Mouse (Mus musculus) stomach, postnatal 0 days (tissue): ENCODE results near the gene Evc. TPM values are rescaled to one million over a fixed set of nuclear protein-coding genes. Genes with fewer than 3 reads are reported as not detected.
A peak's percentile ranks its signal among the peaks of the same experiment; 100 is the strongest.

ENCODE experiments used
- ATAC-seq: fragments of 200-750 bp; cut with Nextera tagmentation; 2 replicates; pipeline ENCODE4 v1.8.0; 2017; ENCODE audit not compliant: low FRiP score, low TSS enrichment
- DNase-seq: peaks from one replicate; pipeline ENCODE4 v3.0.0-alpha.2; 2016; ENCODE audit warnings: low spot score
- H3K27ac ChIP-seq: fragments of 300-500 bp; sonication (generic); replicated peaks from 2 replicates; pipeline ENCODE4 v1.5.1; 2014; ENCODE audit warnings: mild to moderate bottlenecking, control low read depth
- H3K27me3 ChIP-seq: fragments of 300-500 bp; sonication (generic); 2 replicates; pipeline ENCODE4 v1.6.1; 2014; ENCODE audit warnings: low read length; ENCODE audit not compliant: control insufficient read depth, insufficient read depth
- H3K36me3 ChIP-seq: fragments of 300-500 bp; sonication (generic); 2 replicates; pipeline ENCODE4 v1.6.1; 2014; ENCODE audit warnings: low read length, mixed read lengths; ENCODE audit not compliant: control insufficient read depth, insufficient read depth
- H3K4me1 ChIP-seq: fragments of 300-500 bp; sonication (generic); replicated peaks from 2 replicates; pipeline ENCODE4 v1.6.1; 2014; ENCODE audit warnings: antibody characterized with exemption; ENCODE audit not compliant: control insufficient read depth, insufficient read depth
- H3K4me2 ChIP-seq: fragments of 300-500 bp; sonication (generic); replicated peaks from 2 replicates; pipeline ENCODE4 v1.6.1; 2014; ENCODE audit warnings: low read depth, mild to moderate bottlenecking, control low read depth, moderate library complexity
- H3K4me3 ChIP-seq: fragments of 300-500 bp; sonication (generic); 2 replicates; pipeline ENCODE4 v1.5.1; 2014; ENCODE audit warnings: low read depth, low read length, control low read depth
- H3K9ac ChIP-seq: fragments of 300-500 bp; sonication (generic); 2 replicates; pipeline ENCODE4 v1.6.1; 2014; ENCODE audit warnings: mild to moderate bottlenecking, low read length, control low read depth, mixed read lengths
- H3K9me3 ChIP-seq: fragments of 300-500 bp; sonication (generic); 2 replicates; pipeline ENCODE4 v1.6.1; 2016; ENCODE audit warnings: low read length; ENCODE audit not compliant: control insufficient read depth
- CTCF ChIP-seq: IDR thresholded peaks from 2 replicates; pipeline ENCODE4 v1.5.1; 2016; ENCODE audit warnings: antibody characterized with exemption, low read depth, mild to moderate bottlenecking, moderate library complexity
- EP300 ChIP-seq: optimal IDR thresholded peaks from 2 replicates; pipeline ENCODE3; 2016; ENCODE audit warnings: antibody characterized with exemption
- WGBS: fragments of 180-500 bp; shearing (Covaris S2); extraction: QIAGEN DNeasy Blood & Tissue Kit; methylation state at CpG from one replicate; pipeline ENCODE4 v1.1.7; 2014; 5-methylcytosine and 5-hydroxymethylcytosine counted together
- polyA plus RNA-seq: library from polyadenylated mRNA; unstranded; fragments of >200 nt; fragmentation: Nextera tagmentation; extraction: Ambion mirVana; gene quantifications from 2 replicates; pipeline ENCODE4 v1.2.1, GENCODE M21; 2015

The Evc gene
- polyA plus RNA-seq, 1 experiment from 2014 or later: 3.8 TPM

GRCm38 (mm10) chr5:37298370-37298769 lies 38.3 kb downstream of the Evc start:
- no peak overlapping the region for H3K27ac ChIP-seq
- 23% methylated on average over 7 of the region's 7 CpGs for WGBS
- no peak overlapping the region for H3K4me2 ChIP-seq
- H3K9ac ChIP-seq: no peak overlapping the region
- H3K4me1 ChIP-seq: no peaks in the 10 kb centered on the region
- H3K27me3 ChIP-seq: no peaks in the 10 kb centered on the region
- DNase-seq: peak; percentile 47
- H3K4me3 ChIP-seq: no peak overlapping the region
- ATAC-seq: no peak
- TF ChIP-seq EP300: no peak
- peak; percentile 89 for TF ChIP-seq CTCF
- no peaks in the 10 kb centered on the region for H3K9me3 ChIP-seq
- peaks cover 2% of the 10 kb centered on the region; the same call in 1 of the 2 replicates for H3K36me3 ChIP-seq

DNA sequence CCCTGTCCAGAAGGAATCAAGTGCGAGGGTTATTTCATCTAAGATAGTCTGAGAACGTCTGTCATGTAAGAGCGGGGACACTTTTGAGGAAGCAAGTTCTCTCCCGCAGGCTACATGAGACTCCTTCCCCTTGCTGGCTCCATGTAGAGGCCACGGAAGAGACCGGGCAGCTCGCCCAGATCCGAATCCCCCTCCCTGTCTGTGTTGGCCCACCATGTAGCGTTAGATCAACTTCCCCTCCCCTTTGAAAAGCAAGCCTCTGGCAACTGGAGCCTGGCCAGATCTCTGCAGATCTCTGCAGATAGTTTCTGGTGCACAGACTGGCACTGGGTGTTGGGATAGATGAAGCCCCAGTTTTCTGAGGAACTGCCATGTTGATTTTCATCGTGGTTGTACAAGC lies 40.0 kb downstream of the Evc start:
- no peak overlapping the region for H3K4me3 ChIP-seq
- no peaks in the 10 kb centered on the region for H3K9me3 ChIP-seq
- ATAC-seq: no peak
- 48% methylated on average over 10 of the region's 10 CpGs for WGBS
- no peaks in the 10 kb centered on the region for H3K4me1 ChIP-seq
- H3K27ac ChIP-seq: no peak overlapping the region
- no peak overlapping the region for H3K4me2 ChIP-seq
- peaks cover 2% of the 10 kb centered on the region; the same call in 1 of the 2 replicates for H3K36me3 ChIP-seq
- H3K27me3 ChIP-seq: no peaks in the 10 kb centered on the region
- TF ChIP-seq CTCF: no peak
- no peak for TF ChIP-seq EP300
- no peak overlapping the region for H3K9ac ChIP-seq
- DNase-seq: no peak

DNA sequence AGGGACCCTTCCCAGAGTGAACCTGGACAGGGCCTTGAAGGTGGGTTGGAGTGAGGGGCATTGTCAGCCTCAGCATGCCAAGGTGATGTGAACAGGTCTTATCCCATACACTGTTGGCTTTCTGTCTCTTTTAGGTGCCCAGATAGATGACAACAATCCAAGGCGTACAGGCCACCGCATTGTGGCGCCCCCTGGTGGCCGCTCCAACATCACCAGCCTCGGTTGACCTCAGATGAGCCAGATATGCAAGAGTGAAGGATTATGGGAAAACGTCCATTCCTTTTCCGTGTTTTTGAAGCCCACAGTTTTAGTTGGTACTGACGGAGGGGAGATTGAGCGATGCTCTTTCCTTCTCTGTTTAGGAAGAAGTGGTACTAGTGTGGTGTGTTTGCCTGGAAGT lies 45.7 kb downstream of the Evc start:
- DNase-seq: no peak
- Histone ChIP-seq H3K27me3 (no peaks in the 10 kb centered on the region), H3K36me3 (no peaks in the 10 kb centered on the region), H3K4me1 (no peaks in the 10 kb centered on the region), H3K27ac (no peak overlapping the region), H3K9ac (no peak overlapping the region), H3K4me2 (no peak overlapping the region), H3K4me3 (no peak overlapping the region), H3K9me3 (no peaks in the 10 kb centered on the region)
- ATAC-seq: no peak
- no peak for TF ChIP-seq EP300
- TF ChIP-seq CTCF: peak; percentile 60
- 63% methylated on average over 9 of the region's 9 CpGs for WGBS

- Histone ChIP-seq H3K4me1 (no peaks in the 10 kb centered on the region), H3K27me3 (no peaks in the 10 kb centered on the region), H3K27ac (no peak overlapping the region), H3K9me3 (no peaks in the 10 kb centered on the region), H3K4me2 (no peak overlapping the region), H3K9ac (no peak overlapping the region), H3K36me3 (no peaks in the 10 kb centered on the region), H3K4me3 (no peak overlapping the region)
- DNase-seq: peak; percentile 40
- 0 out of 2 replicates have a peak, but pooled peaks have one; percentile 11 for ATAC-seq
- TF ChIP-seq CTCF (peak; percentile 84), EP300 (no peak)
- 9% methylated on average over 3 of the region's 3 CpGs for WGBS
These were observed 47.5 kb downstream of the Evc start for GRCm38 (mm10) chr5:37289236-37289635.

GRCm38 (mm10) chr5:37288374-37288773 lies 48.3 kb downstream of the Evc start:
- ATAC-seq: peak; percentile 51; the same call in 1 of the 2 replicates
- no peak overlapping the region for H3K4me3 ChIP-seq
- TF ChIP-seq CTCF (peak; percentile 80), EP300 (no peak)
- H3K4me1 ChIP-seq: no peaks in the 10 kb centered on the region
- H3K36me3 ChIP-seq: no peaks in the 10 kb centered on the region
- 59% methylated on average over 3 of the region's 3 CpGs for WGBS
- no peak overlapping the region for H3K4me2 ChIP-seq
- H3K9me3 ChIP-seq: no peaks in the 10 kb centered on the region
- no peak overlapping the region for H3K27ac ChIP-seq
- no peaks in the 10 kb centered on the region for H3K27me3 ChIP-seq
- no peak overlapping the region for H3K9ac ChIP-seq
- DNase-seq: peak; percentile 41

DNA sequence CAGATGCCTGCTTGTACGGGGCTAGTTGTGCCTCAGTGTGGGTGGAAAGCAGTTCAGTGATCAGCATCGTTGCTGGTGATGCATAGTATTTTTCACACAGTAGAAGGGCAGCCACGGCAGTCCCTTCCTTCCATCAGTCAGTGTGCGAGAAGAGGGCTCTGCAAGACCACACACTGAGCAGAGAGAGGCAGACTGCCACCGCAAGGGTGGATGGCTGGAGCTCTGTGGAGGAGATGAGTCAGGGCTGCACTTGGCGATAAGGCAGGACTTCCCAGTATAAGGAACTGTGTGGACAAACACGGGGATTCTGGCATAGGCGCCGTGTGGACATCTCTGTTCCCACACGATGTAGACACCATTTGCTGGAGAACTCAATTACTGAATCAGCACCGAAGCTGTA lies 55.7 kb downstream of the Evc start:
- no peak overlapping the region for H3K27ac ChIP-seq
- H3K4me2 ChIP-seq: no peak overlapping the region
- H3K27me3 ChIP-seq: no peaks in the 10 kb centered on the region
- no peak overlapping the region for H3K9ac ChIP-seq
- H3K4me1 ChIP-seq: no peaks in the 10 kb centered on the region
- no peak for ATAC-seq
- H3K9me3 ChIP-seq: no peaks in the 10 kb centered on the region
- DNase-seq: no peak
- H3K4me3 ChIP-seq: no peak overlapping the region
- 83% methylated on average over 11 of the region's 11 CpGs for WGBS
- no peaks in the 10 kb centered on the region for H3K36me3 ChIP-seq
- TF ChIP-seq EP300 (no peak), CTCF (no peak)
